Mouse (Mus musculus) B cell, adult (primary cell): Measurements from ENCODE around the gene Gm4177. TPM values are rescaled to one million over a fixed set of nuclear protein-coding genes. Genes with fewer than 3 reads are reported as not detected.

Experiments
- total RNA-seq: library from RNA; stranded (reverse); gene quantifications from 4 replicates; pipeline ENCODE4 v1.2.4, GENCODE M21; 2023; ENCODE audit not compliant: inconsistent age

The Gm4177 gene
- not detected in 4 replicates for total RNA-seq

GRCm38 (mm10) chr7:21796628-21797027 is at the start of gene Gm4177:
TSS of gene Gm4177 (minus strand) at chr7:21796728.

GRCm38 (mm10) chr7:21844167-21844566 is 47.6 kb upstream of the Gm4177 start, which contains the start of gene Gm5725:
TSS of gene Gm5725 (minus strand) at chr7:21844267.

GRCm38 (mm10) chr7:21832051-21832450 is 35.5 kb upstream of the Gm4177 start, which contains the start of gene Vmn1r135:
TSS of gene Vmn1r135 (plus strand) at chr7:21832351.

GRCm38 (mm10) chr7:21761375-21761774 is 35.2 kb downstream of the Gm4177 start, which contains the start of gene Gm4175:
TSS of gene Gm4175 (minus strand) at chr7:21761475.

Other genes starting within 250 kb of the Gm4177 start
- not detected in 4 replicates for gene Vmn1r132, start 182.6 kb downstream of the Gm4177 start, total RNA-seq
- not detected in 4 replicates for gene Gm4175, start 35.3 kb downstream of the Gm4177 start, total RNA-seq
- not detected in 4 replicates for gene Vmn1r135, start 35.6 kb upstream of the Gm4177 start, total RNA-seq
- gene Gm5725, start 47.5 kb upstream of the Gm4177 start, total RNA-seq = not detected in 4 replicates
- not detected in 4 replicates for gene Gm5891, start 124.6 kb upstream of the Gm4177 start, total RNA-seq
- gene Vmn1r137, start 197.9 kb upstream of the Gm4177 start, total RNA-seq = not detected in 4 replicates
- gene Vmn1r138, start 232.2 kb upstream of the Gm4177 start, total RNA-seq = not detected in 4 replicates